Mouse (Mus musculus) adrenal gland, postnatal 25 days (tissue): ENCODE measurements at regions not wholly inside any gene's neighbourhood (a gene's known extent, or its start where the extent isn't known, plus 50 kb on each side); places are given as distances from the start of the nearest gene placed in this dataset.

Experiments
- DNase-seq: peaks from one replicate; pipeline ENCODE4 v3.0.0; 2021; ENCODE audit warnings: mixed read lengths

GRCm38 (mm10) chrX:77009336-77009735, 406.6 kb upstream of the Cldn34d start:
- no peak for DNase-seq

GRCm38 (mm10) chrX:77013890-77014289, 411.2 kb upstream of the Cldn34d start:
- DNase-seq: no peak

GRCm38 (mm10) chrX:77050401-77051381, 448.0 kb upstream of the Cldn34d start:
- peak; percentile 11 for DNase-seq

GRCm38 (mm10) chrX:77052036-77052435, 449.3 kb upstream of the Cldn34d start:
- DNase-seq: no peak

GRCm38 (mm10) chrX:77079776-77080175, 431.0 kb upstream of the Tbl1x start:
- DNase-seq: no peak

GRCm38 (mm10) chrX:77082716-77083115, 428.1 kb upstream of the Tbl1x start:
- DNase-seq: no peak

- DNase-seq: no peak
Observed at GRCm38 (mm10) chrX:77121761-77122160, 389.1 kb upstream of the Tbl1x start.
